Mouse (Mus musculus): Measurements from ENCODE around the gene Faim2. TPM values are rescaled to one million over a fixed set of nuclear protein-coding genes. Genes with fewer than 3 reads are reported as not detected.

Gene Faim2
- polyA plus RNA-seq, 1 experiment from 2014 or later: 1.6 TPM

DNA sequence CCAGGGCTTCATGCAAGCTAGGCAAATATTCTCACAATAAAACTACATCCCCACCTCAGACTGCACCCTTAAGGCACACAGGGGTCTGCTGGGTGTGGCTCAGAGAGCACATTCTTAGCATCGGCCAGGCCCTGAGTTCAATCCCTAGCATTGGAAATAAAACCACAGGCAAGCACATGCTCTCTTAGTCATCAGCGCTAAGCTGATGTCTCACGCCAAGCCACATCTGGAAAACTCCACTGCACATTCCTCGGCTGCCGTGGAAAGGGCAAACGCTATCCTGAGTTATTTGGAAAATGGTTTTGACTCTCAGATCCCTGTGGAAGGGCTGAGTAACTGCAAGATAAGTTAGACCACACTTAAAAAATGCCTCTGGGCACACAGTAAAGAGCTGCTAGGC, 25.8 kb upstream of the Faim2 start:
- H3K27ac ChIP-seq (ENCODE audit: low read depth, low read length): no peak overlapping the region
- H3K4me3 ChIP-seq (ENCODE audit: low read depth, low read length): no peak overlapping the region
- no peaks in the 10 kb centered on the region; the same call in 1 of the 2 replicates for H3K27me3 ChIP-seq (replicated peaks; ENCODE audit: control insufficient read depth, insufficient read depth, low read length)
- TF ChIP-seq CTCF (IDR thresholded peaks at IDR 0.05; ENCODE audit: low read depth): no peak
- no peak overlapping the region for H3K4me2 ChIP-seq (replicated peaks; ENCODE audit: low read depth)
- ATAC-seq: no peak
- no peak overlapping the region for H3K9ac ChIP-seq (ENCODE audit: low read depth, low read length)
- no peaks in the 10 kb centered on the region for H3K9me3 ChIP-seq (ENCODE audit: control insufficient read depth)
- no peaks in the 10 kb centered on the region for H3K4me1 ChIP-seq (replicated peaks; ENCODE audit: control insufficient read depth, insufficient read depth, low read length)
- 41% methylated on average over 6 of the region's 6 CpGs for WGBS
- H3K36me3 ChIP-seq (ENCODE audit: control insufficient read depth, insufficient read depth): no peaks in the 10 kb centered on the region; the same call in 1 of the 2 replicates

DNA sequence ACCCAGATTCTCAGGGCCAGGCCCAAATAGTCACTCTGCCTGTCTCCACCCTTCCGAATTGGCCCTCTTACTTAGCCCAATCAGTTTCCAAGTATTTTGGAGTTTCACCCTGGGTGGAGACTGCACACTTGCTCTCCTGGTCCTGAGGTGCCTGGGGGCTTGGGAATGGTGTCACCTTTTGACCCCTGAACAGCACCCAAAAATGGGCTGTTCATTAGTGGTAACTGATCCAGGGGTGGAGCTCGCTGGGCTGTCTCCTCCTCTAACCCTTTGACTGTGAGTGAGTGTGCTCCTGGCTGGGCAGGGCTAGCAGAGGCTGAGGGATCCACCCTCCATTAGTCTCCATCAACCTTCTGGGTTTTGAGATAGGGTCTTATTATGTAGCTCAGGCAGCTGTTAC, 21.9 kb upstream of the Faim2 start:
- Histone ChIP-seq H3K27ac (ENCODE audit: low read depth, low read length) (no peak overlapping the region), H3K36me3 (ENCODE audit: control insufficient read depth, insufficient read depth) (no peaks in the 10 kb centered on the region; the same call in 1 of the 2 replicates), H3K4me3 (ENCODE audit: low read depth, low read length) (no peak overlapping the region), H3K4me2 (replicated peaks; ENCODE audit: low read depth) (no peak overlapping the region), H3K4me1 (replicated peaks; ENCODE audit: control insufficient read depth, insufficient read depth, low read length) (no peaks in the 10 kb centered on the region), H3K9ac (ENCODE audit: low read depth, low read length) (no peak overlapping the region), H3K27me3 (replicated peaks; ENCODE audit: control insufficient read depth, insufficient read depth, low read length) (no peaks in the 10 kb centered on the region; the same call in 1 of the 2 replicates), H3K9me3 (ENCODE audit: control insufficient read depth) (no peaks in the 10 kb centered on the region)
- no peak for ATAC-seq
- 57% methylated on average over 2 of the region's 2 CpGs for WGBS
- no peak for TF ChIP-seq CTCF (IDR thresholded peaks at IDR 0.05; ENCODE audit: low read depth)

DNA sequence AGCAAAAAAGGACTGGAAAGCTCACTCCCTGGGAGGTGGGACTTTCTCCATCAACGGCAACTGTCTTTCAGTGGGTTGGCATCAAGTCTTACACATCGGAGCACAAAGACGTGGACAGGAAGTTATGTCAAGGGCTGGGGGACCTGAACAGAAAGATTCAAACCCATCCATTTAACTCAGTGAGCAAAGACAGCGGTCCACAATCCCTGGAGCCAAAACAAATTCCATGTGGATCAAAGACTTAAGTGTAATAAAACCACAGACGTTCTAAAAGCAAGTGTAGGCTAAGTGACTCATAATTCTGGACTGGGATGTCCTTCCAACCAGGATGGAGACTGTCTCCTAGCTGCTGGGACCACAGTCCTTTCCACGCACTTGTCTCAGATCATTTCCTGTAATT, 19.8 kb upstream of the Faim2 start:
- Histone ChIP-seq H3K9me3 (ENCODE audit: control insufficient read depth) (no peaks in the 10 kb centered on the region), H3K9ac (ENCODE audit: low read depth, low read length) (no peak overlapping the region), H3K27me3 (replicated peaks; ENCODE audit: control insufficient read depth, insufficient read depth, low read length) (0 out of 2 replicates have a peak, but pooled peaks cover 3% of the 10 kb centered on the region), H3K4me2 (replicated peaks; ENCODE audit: low read depth) (no peak overlapping the region), H3K4me1 (replicated peaks; ENCODE audit: control insufficient read depth, insufficient read depth, low read length) (no peaks in the 10 kb centered on the region), H3K36me3 (ENCODE audit: control insufficient read depth, insufficient read depth) (no peaks in the 10 kb centered on the region; the same call in 1 of the 2 replicates), H3K4me3 (ENCODE audit: low read depth, low read length) (no peak overlapping the region), H3K27ac (ENCODE audit: low read depth, low read length) (no peak overlapping the region)
- no peak for ATAC-seq
- no peak for TF ChIP-seq CTCF (IDR thresholded peaks at IDR 0.05; ENCODE audit: low read depth)
- 61% methylated on average over 6 of the region's 6 CpGs for WGBS

DNA sequence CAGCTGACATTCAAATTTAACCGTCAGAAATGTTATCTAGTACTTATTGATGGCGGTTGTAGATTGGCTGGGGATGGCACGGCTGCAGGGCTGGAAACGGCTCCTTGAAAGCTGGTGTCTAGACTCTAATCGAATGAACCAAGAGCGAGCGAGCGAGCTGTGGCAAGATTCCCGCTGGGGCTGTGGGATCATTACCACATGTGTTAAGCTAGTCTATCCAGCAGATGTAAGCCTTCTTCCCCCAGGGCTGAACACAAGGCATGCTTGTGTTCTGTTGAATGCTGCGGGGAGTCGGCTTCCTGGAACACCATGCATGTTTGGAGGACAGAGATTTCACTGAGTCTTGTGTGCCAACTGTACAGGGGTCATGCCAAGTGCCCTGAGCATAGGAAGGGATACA, 18.6 kb upstream of the Faim2 start:
- WGBS: 72% methylated on average over 11 of the region's 11 CpGs
- ATAC-seq: no peak
- H3K4me3 ChIP-seq (ENCODE audit: low read depth, low read length): no peak overlapping the region

DNA sequence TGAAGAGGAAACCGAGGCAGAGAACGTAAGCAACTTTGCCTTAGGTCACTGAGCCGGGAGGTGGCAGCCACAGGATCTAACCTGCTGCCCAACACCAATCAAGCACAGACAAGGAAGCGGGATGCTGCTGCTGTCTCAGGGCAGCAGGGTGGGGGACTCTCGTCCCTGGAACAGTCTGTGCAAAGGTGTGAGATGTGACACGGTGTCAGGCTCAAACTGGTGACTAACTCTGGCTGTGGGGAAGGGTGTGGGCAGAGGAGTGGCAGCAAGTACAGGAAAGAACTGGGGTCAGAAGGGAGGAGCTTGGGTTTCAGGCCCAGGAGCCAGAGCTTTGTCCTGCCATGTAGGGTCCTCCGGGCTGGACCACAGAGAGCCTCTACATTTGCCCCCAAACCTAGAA, 16.1 kb upstream of the Faim2 start:
- Histone ChIP-seq H3K27me3 (replicated peaks; ENCODE audit: control insufficient read depth, insufficient read depth, low read length) (0 out of 2 replicates have a peak, but pooled peaks cover 3% of the 10 kb centered on the region), H3K4me2 (replicated peaks; ENCODE audit: low read depth) (no peak overlapping the region), H3K4me1 (replicated peaks; ENCODE audit: control insufficient read depth, insufficient read depth, low read length) (no peaks in the 10 kb centered on the region), H3K9ac (ENCODE audit: low read depth, low read length) (no peak overlapping the region), H3K27ac (ENCODE audit: low read depth, low read length) (no peak overlapping the region), H3K36me3 (ENCODE audit: control insufficient read depth, insufficient read depth) (no peaks in the 10 kb centered on the region), H3K9me3 (ENCODE audit: control insufficient read depth) (no peaks in the 10 kb centered on the region), H3K4me3 (ENCODE audit: low read depth, low read length) (no peak overlapping the region)
- no peak for ATAC-seq
- TF ChIP-seq CTCF (IDR thresholded peaks at IDR 0.05; ENCODE audit: low read depth): no peak
- WGBS: 39% methylated on average over 7 of the region's 7 CpGs

More for the DNA sequence above, 18.6 kb upstream of the Faim2 start:
- no peak for TF ChIP-seq CTCF (IDR thresholded peaks at IDR 0.05; ENCODE audit: low read depth)
- Histone ChIP-seq H3K36me3 (ENCODE audit: control insufficient read depth, insufficient read depth) (no peaks in the 10 kb centered on the region; the same call in 1 of the 2 replicates), H3K4me2 (replicated peaks; ENCODE audit: low read depth) (no peak overlapping the region), H3K27ac (ENCODE audit: low read depth, low read length) (no peak overlapping the region), H3K4me1 (replicated peaks; ENCODE audit: control insufficient read depth, insufficient read depth, low read length) (no peaks in the 10 kb centered on the region), H3K9me3 (ENCODE audit: control insufficient read depth) (no peaks in the 10 kb centered on the region), H3K27me3 (replicated peaks; ENCODE audit: control insufficient read depth, insufficient read depth, low read length) (0 out of 2 replicates have a peak, but pooled peaks cover 3% of the 10 kb centered on the region), H3K9ac (ENCODE audit: low read depth, low read length) (no peak overlapping the region)

DNA sequence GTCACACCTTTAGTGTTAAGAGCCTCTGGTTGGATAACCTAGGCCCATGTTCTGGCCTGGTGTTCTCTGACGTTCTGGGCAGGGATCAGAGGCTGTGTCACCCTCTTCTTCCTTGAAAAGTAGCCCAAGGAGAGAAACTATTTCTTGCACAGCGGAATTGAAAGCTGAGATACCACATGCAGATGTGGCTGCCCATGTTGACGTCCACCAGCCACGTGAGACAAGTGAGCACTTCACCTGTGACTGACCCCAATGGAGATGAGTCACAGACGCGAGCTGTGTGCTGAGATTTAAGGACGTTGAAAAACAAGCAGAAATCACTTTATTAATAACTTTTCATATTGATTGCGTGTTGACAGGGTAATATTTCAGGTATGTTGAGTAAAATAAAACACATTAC, 11.9 kb upstream of the Faim2 start:
- Histone ChIP-seq H3K36me3 (ENCODE audit: control insufficient read depth, insufficient read depth) (no peaks in the 10 kb centered on the region), H3K27me3 (replicated peaks; ENCODE audit: control insufficient read depth, insufficient read depth, low read length) (0 out of 2 replicates have a peak, but pooled peaks cover 3% of the 10 kb centered on the region), H3K9me3 (ENCODE audit: control insufficient read depth) (no peaks in the 10 kb centered on the region), H3K4me2 (replicated peaks; ENCODE audit: low read depth) (no peak overlapping the region), H3K4me3 (ENCODE audit: low read depth, low read length) (no peak overlapping the region), H3K27ac (ENCODE audit: low read depth, low read length) (no peak overlapping the region), H3K9ac (ENCODE audit: low read depth, low read length) (no peak overlapping the region), H3K4me1 (replicated peaks; ENCODE audit: control insufficient read depth, insufficient read depth, low read length) (no peaks in the 10 kb centered on the region)
- no peak for TF ChIP-seq CTCF (IDR thresholded peaks at IDR 0.05; ENCODE audit: low read depth)
- WGBS: 63% methylated on average over 8 of the region's 8 CpGs
- no peak for ATAC-seq
